Mouse (Mus musculus) myocyte (in vitro differentiated cells): ENCODE data around the gene Gm13285.

Experiments used
- CEBPB ChIP-seq: IDR thresholded peaks from 2 replicates; pipeline ENCODE4 v1.6.1; 2011; ENCODE audit warnings: mild to moderate bottlenecking, moderate library complexity; ENCODE audit not compliant: poor library complexity, insufficient read depth, severe bottlenecking
- E2F4 ChIP-seq: IDR thresholded peaks from one replicate; pipeline ENCODE4 v1.6.1; 2011; ENCODE audit warnings: mild to moderate bottlenecking, control low read depth, moderate library complexity; ENCODE audit not compliant: insufficient read depth
- MAX ChIP-seq: IDR thresholded peaks from one replicate; pipeline ENCODE4 v1.6.1; 2011; ENCODE audit warnings: low read depth, mild to moderate bottlenecking, control low read depth
- MYOD1 ChIP-seq, 3 experiments: IDR thresholded peaks; one replicate each; pipeline ENCODE4 v1.6.1; 2011; ENCODE audit warnings: control low read depth in 2 of 3, low read depth in 2 of 3, mild to moderate bottlenecking in 2 of 3, moderate library complexity in 1 of 3; ENCODE audit not compliant: insufficient read length in 2 of 3, control insufficient read depth in 1 of 3
- POLR2A ChIP-seq: IDR thresholded peaks from one replicate; pipeline ENCODE4 v1.6.1; 2011; ENCODE audit warnings: low read depth, mild to moderate bottlenecking, control low read depth, moderate library complexity; ENCODE audit not compliant: insufficient read length
- POLR2AphosphoS2 ChIP-seq: IDR thresholded peaks from one replicate; pipeline ENCODE4 v1.6.1; 2011; ENCODE audit warnings: low read depth, control low read depth; ENCODE audit not compliant: insufficient read length
- USF1 ChIP-seq: IDR thresholded peaks from one replicate; pipeline ENCODE4 v1.6.1; 2011; ENCODE audit warnings: low read depth, mild to moderate bottlenecking, control low read depth, moderate library complexity

DNA sequence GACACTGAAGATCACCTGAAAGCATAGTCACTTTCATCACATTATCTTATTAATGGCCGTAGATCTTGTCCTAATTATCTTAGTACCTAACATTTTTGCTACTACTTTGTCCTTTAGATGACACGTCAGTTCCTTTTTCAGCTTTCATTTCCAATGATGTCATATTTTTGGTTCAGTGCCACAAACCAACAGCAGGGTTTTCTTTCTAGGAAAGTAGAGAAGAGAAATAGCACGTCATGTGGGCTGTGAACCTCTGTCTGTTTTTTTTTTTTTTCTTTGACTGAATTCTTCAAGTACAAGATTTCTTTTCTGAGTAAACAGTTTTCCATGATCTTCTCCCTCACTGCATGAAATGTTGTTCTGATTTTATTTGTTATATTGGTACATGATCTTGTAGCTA is 40.6 kb downstream of the Gm13285 start:
- TF ChIP-seq CEBPB (no peak), USF1 (no peak), POLR2A (no peak), MAX (no peak), E2F4 (no peak), MYOD1 (IDR thresholded peaks at IDR 0.05; ENCODE audit: control insufficient read depth in 1 of 3, insufficient read length in 2 of 3, low read depth in 2 of 3) (no peak), POLR2AphosphoS2 (no peak)
